Mouse (Mus musculus): ENCODE measurements around the gene Nqo2.

The Nqo2 gene

GRCm38 (mm10) chr13:34002058-34003006, 37.8 kb downstream of the Nqo2 start, which contains the start of the genes Ripk1 and Serpinb6a:
Ripk1 (plus strand) TSS chr13:34002363.
Serpinb6a (minus strand) TSS chr13:34002794.
- DNase-seq = peak; percentile 92 to 93

- DNase-seq = peak in 1 of 2 experiments; percentile 9
Measured at GRCm38 (mm10) chr13:34003058-34003457, 38.6 kb downstream of the Nqo2 start.

- no peak for DNase-seq
Measured at GRCm38 (mm10) chr13:34007234-34007633, 42.7 kb downstream of the Nqo2 start.

GRCm38 (mm10) chr13:34016927-34017569, 52.6 kb downstream of the Nqo2 start:
- peak; percentile 76 to 82 for DNase-seq

GRCm38 (mm10) chr13:34018521-34018920, 54.0 kb downstream of the Nqo2 start:
- DNase-seq = peak; percentile 37 to 46

GRCm38 (mm10) chr13:34021998-34022397, 57.5 kb downstream of the Nqo2 start:
- DNase-seq = no peak

GRCm38 (mm10) chr13:34032041-34032440, 67.6 kb downstream of the Nqo2 start:
- no peak for DNase-seq

GRCm38 (mm10) chr13:34035424-34035823, 70.9 kb downstream of the Nqo2 start:
- DNase-seq = no peak

GRCm38 (mm10) chr13:34036726-34037125, 72.2 kb downstream of the Nqo2 start:
- DNase-seq = no peak

GRCm38 (mm10) chr13:34037172-34038055, 72.9 kb downstream of the Nqo2 start, which contains the start of gene Bphl:
Bphl (plus strand) TSS chr13:34037597.
- DNase-seq = peak; percentile 95 to 96

GRCm38 (mm10) chr13:34038056-34038432, 73.6 kb downstream of the Nqo2 start:
- DNase-seq = peak in 1 of 2 experiments; percentile 48
